Mouse (Mus musculus) intestine, embryonic 15.5 days (tissue): ENCODE measurements around the gene Cbfa2t3. TPM values are rescaled to one million over a fixed set of nuclear protein-coding genes. Genes with fewer than 3 reads are reported as not detected.
A peak's percentile ranks its signal among the peaks of the same experiment; 100 is the strongest.

ENCODE experiments used
- ATAC-seq: fragments of 200-750 bp; cut with Nextera tagmentation; 2 replicates; pipeline ENCODE4 v1.8.0; 2017; ENCODE audit warnings: moderate TSS enrichment, moderate library complexity
- H3K27ac ChIP-seq: fragments of 300-500 bp; sonication (generic); 2 replicates; pipeline ENCODE4 v1.5.1; 2015; ENCODE audit warnings: mild to moderate bottlenecking, inconsistent platforms
- H3K27me3 ChIP-seq: fragments of 300-500 bp; sonication (generic); replicated peaks from 2 replicates; pipeline ENCODE4 v1.6.1; 2015; ENCODE audit warnings: inconsistent platforms
- H3K36me3 ChIP-seq: fragments of 300-500 bp; sonication (generic); 2 replicates; pipeline ENCODE4 v1.6.1; 2015; ENCODE audit warnings: inconsistent platforms
- H3K4me1 ChIP-seq: fragments of 300-500 bp; sonication (generic); replicated peaks from 2 replicates; pipeline ENCODE4 v1.6.1; 2015; ENCODE audit warnings: inconsistent platforms
- H3K4me2 ChIP-seq: fragments of 300-500 bp; sonication (generic); replicated peaks from 2 replicates; pipeline ENCODE4 v1.6.1; 2015; ENCODE audit warnings: mild to moderate bottlenecking, inconsistent platforms
- H3K4me3 ChIP-seq: fragments of 300-500 bp; sonication (generic); replicated peaks from 2 replicates; pipeline ENCODE4 v1.5.1; 2015; ENCODE audit warnings: inconsistent platforms
- H3K9ac ChIP-seq: fragments of 300-500 bp; sonication (generic); 2 replicates; pipeline ENCODE4 v1.6.1; 2015; ENCODE audit warnings: inconsistent platforms
- H3K9me3 ChIP-seq: fragments of 300-500 bp; sonication (generic); 2 replicates; pipeline ENCODE4 v1.6.1; 2016; ENCODE audit warnings: inconsistent platforms
- WGBS: fragments of 180-500 bp; shearing (Covaris S2); methylation state at CpG from one replicate; pipeline ENCODE4 v1.1.7; 2015; 5-methylcytosine and 5-hydroxymethylcytosine counted together
- polyA plus RNA-seq: library from polyadenylated mRNA; unstranded; fragments of >200 nt; fragmentation: Nextera tagmentation; extraction: Ambion mirVana; gene quantifications from 2 replicates; pipeline ENCODE4 v1.2.1, GENCODE M21; 2015

Gene Cbfa2t3
- polyA plus RNA-seq, 1 experiment from 2014 or later, result 4.6 TPM

DNA sequence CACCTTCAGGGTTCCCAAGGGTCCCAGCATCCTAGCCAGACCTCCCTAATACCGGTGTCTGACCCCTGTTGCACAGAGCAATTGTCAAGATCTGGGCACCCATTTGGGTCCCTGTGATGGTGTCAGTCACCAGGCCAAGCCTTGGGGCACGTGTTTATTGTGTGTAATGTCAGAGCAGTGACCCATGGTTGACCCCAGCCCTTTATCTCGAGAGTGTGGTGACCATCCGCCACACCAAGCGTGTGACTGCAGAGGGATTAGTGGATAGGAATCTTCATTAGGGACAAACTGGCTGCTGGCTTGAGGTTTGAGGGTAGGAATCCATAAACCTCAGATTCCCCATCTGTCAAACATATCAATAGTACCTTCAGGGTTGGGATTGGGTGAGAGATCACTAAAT, 29.5 kb downstream of the Cbfa2t3 start:
- peaks cover 39% of the 10 kb centered on the region for H3K4me1 ChIP-seq
- peaks cover 17% of the 10 kb centered on the region; the same call in 1 of the 2 replicates for H3K27me3 ChIP-seq
- H3K9ac ChIP-seq, result no peak overlapping the region
- H3K27ac ChIP-seq, result no peak overlapping the region
- ATAC-seq, result no peak
- WGBS, result 47% methylated on average over 5 of the region's 5 CpGs
- no peaks in the 10 kb centered on the region for H3K36me3 ChIP-seq
- no peaks in the 10 kb centered on the region for H3K9me3 ChIP-seq
- H3K4me2 ChIP-seq, result no peak overlapping the region
- no peak overlapping the region for H3K4me3 ChIP-seq

DNA sequence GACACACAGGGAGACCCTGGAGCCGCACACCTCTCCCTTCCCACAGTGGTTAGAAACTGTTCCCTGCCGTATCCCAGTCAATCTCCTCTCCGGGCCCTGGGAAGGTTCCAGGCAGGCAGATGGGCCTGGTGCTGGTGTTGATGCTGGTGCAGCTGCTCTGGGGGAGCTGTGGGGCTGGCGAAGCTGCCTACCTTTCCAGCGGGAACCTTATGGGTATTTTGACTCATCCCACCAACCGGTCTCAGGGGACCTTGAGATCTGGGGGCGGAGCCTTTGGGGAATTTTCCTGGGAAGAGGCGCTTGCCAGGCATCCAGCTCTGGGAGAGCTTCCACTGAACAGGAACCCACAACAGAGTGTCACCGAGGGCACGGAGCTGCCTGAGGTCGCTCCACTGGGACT, 31.1 kb downstream of the Cbfa2t3 start:
- no peak for ATAC-seq
- Histone ChIP-seq H3K27me3 (peaks cover 14% of the 10 kb centered on the region; the same call in 1 of the 2 replicates), H3K36me3 (no peaks in the 10 kb centered on the region), H3K9ac (no peak overlapping the region), H3K4me3 (no peak overlapping the region), H3K4me2 (no peak overlapping the region), H3K9me3 (no peaks in the 10 kb centered on the region), H3K4me1 (peaks cover 40% of the 10 kb centered on the region), H3K27ac (no peak overlapping the region)
- WGBS, result 74% methylated on average over 11 of the region's 11 CpGs

DNA sequence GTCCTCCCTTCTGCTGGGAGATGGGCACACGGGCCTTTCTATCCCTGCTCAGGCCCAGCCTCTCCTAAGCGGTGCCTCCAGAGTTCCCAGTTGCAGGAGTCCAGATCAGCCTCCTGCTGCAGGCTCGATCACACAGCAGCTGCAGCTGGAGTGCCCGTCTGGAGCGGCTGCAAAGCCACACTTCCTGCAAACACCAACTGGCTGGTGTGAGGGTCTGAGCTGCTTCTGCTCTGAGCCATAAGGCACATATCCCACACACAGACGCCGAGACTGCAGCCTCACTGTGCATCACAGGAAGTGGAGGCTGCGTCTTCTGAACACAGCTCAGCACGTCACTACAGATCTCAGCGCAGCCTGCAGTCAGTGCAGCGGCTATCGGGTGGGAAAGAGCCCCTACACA, 32.1 kb downstream of the Cbfa2t3 start:
- H3K9me3 ChIP-seq, result no peaks in the 10 kb centered on the region
- H3K9ac ChIP-seq, result no peak overlapping the region
- H3K4me2 ChIP-seq, result no peak overlapping the region
- H3K4me1 ChIP-seq, result peaks cover 40% of the 10 kb centered on the region
- no peaks in the 10 kb centered on the region for H3K36me3 ChIP-seq
- no peak for ATAC-seq
- H3K27me3 ChIP-seq, result peaks cover 4% of the 10 kb centered on the region; the same call in 1 of the 2 replicates
- H3K4me3 ChIP-seq, result no peak overlapping the region
- H3K27ac ChIP-seq, result no peak overlapping the region
- 42% methylated on average over 12 of the region's 12 CpGs for WGBS

DNA sequence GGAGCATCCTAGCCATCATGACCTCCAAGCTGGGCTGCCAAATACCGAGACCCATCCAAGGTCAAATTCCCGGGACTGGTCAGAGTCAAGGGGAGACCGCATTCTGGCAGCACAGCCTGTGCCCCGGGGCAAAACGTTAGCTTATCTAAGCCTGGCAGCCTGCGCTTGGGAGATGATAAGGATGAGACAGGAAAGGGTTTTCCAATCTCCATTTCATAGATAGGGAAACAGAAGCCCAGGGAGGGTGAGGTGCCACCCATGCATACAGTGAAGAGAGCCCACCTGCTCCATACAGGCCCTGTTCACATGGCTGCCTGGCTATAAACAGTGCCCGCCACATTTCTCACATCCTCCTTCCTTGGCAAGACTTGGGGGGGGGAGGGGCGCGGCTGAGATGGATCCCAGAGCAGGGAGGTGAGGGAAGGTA, 32.6 kb downstream of the Cbfa2t3 start:
- H3K9ac ChIP-seq, result no peak overlapping the region

DNA sequence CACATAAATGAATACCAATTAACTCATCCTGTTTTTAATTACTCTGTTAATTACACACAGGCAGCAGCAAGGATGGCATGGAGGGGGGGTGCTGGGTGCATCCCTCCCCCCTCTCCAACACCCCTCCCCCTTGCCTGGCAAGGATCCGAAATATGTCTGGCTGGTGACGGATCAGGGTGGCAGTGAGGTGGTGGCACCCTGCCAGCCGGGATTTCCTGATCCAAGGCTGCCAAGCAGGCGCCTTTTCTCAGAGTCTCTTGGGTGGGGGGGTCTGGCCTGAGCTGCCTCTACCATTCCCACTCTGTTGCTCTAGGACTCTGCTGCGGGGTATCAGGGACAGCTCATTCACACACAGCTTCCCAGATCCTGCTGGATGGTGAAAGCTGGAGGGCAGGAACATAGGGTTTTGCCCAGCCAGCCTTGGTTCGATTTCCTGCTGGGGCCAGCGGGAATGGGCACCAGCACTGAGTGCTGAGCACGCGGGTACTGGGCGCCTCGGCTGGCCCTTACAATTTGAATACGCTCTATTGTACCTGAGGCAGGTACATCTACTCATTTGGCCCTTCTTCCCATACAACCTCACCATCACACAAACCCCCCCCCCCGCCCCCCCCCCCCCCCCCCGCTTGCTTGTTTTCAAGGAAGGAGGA, 33.1 kb downstream of the Cbfa2t3 start:
- H3K27ac ChIP-seq, result peak overlapping the region; percentile 75
- ATAC-seq, result 0 out of 2 replicates have a peak, but pooled peaks have one; percentile 39
- no peaks in the 10 kb centered on the region for H3K9me3 ChIP-seq
- peaks cover 47% of the 10 kb centered on the region for H3K4me1 ChIP-seq
- no peak overlapping the region for H3K4me3 ChIP-seq
- WGBS, result 66% methylated on average over 12 of the region's 14 CpGs
- no peak overlapping the region for H3K9ac ChIP-seq
- H3K27me3 ChIP-seq, result peaks cover 4% of the 10 kb centered on the region; the same call in 1 of the 2 replicates
- peak overlapping the region; percentile 22; the same call in 1 of the 2 replicates for H3K4me2 ChIP-seq
- H3K36me3 ChIP-seq, result no peaks in the 10 kb centered on the region

More for the DNA sequence above, 32.6 kb downstream of the Cbfa2t3 start:
- Histone ChIP-seq H3K4me1 (peaks cover 42% of the 10 kb centered on the region), H3K36me3 (no peaks in the 10 kb centered on the region), H3K27ac (no peak overlapping the region), H3K4me3 (no peak overlapping the region), H3K4me2 (no peak overlapping the region; the same call in 1 of the 2 replicates), H3K9me3 (no peaks in the 10 kb centered on the region), H3K27me3 (peaks cover 4% of the 10 kb centered on the region; the same call in 1 of the 2 replicates)
- ATAC-seq, result peak; percentile 22; the same call in 1 of the 2 replicates
- WGBS, result 39% methylated on average over 9 of the region's 9 CpGs

DNA sequence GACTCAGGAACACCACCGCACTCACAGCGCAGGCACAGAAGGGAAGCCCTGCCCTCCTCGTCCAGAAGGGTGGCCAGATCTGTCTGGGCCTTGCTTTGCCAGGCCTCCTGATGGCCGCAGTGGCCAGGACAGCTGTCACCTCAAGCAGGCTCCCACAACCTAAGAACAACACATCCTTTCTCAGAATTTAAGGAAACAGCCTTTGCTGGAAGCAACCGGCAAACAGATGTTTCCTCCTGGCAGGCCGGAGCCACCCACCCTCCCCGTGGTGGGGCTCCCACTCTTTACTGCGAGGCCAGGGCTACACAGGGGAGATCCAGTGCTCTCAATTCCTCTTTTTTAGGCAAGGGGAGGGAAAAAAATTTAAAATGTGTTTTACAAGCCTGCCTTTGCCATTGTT, 33.7 kb downstream of the Cbfa2t3 start:
- peaks cover 50% of the 10 kb centered on the region for H3K4me1 ChIP-seq
- no peak for ATAC-seq
- no peaks in the 10 kb centered on the region for H3K36me3 ChIP-seq
- H3K27me3 ChIP-seq, result 0 out of 2 replicates have a peak, but pooled peaks cover 4% of the 10 kb centered on the region
- no peak overlapping the region for H3K4me3 ChIP-seq
- no peaks in the 10 kb centered on the region for H3K9me3 ChIP-seq
- WGBS, result 45% methylated on average over 8 of the region's 8 CpGs
- H3K9ac ChIP-seq, result no peak overlapping the region
- no peak overlapping the region for H3K4me2 ChIP-seq
- peak overlapping the region; percentile 75 for H3K27ac ChIP-seq

DNA sequence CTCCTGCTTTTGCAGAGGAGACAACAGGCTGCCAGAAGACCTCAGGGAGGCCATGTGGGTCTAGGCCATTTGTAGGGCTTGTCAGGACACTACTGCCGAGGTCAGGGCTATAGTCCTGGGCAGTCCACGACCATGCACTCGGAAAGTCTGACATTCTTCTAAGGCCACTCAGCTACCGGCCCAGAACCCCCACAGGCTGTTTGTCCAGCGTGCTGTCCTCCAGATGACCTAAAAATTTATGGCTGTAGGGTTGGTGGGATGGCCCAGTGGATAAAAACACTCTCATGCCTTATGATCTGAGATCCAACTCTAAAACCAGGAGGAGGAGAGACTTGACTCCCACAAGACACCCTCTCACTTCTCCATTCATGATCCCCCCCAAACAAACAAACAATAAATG, 35.2 kb downstream of the Cbfa2t3 start:
- Histone ChIP-seq H3K4me3 (no peak overlapping the region), H3K9ac (no peak overlapping the region), H3K9me3 (no peaks in the 10 kb centered on the region), H3K36me3 (no peaks in the 10 kb centered on the region), H3K27me3 (no peaks in the 10 kb centered on the region), H3K4me2 (no peak overlapping the region), H3K4me1 (peaks cover 50% of the 10 kb centered on the region), H3K27ac (no peak overlapping the region)
- 53% methylated on average over 5 of the region's 5 CpGs for WGBS
- ATAC-seq, result no peak

DNA sequence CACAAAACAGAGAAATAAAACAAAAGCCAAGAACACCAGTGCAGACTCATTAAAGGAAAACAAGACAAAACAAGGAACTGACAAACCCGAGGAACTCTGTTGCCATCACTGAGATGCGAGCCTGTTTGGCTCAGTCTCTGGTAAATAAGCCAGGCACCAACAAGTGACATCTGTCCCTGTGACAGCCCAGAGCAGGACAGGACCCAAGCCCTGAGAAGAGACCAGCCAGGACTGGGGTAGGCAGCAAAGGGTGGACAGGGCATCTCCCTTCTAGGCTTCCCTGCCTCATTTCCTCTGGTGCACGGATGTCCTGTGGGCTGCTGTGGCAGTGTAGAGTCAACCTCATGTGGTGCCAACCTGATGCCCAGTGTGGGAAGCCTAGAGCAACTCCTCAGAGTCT, 35.8 kb downstream of the Cbfa2t3 start:
- Histone ChIP-seq H3K9me3 (no peaks in the 10 kb centered on the region), H3K4me1 (peaks cover 55% of the 10 kb centered on the region), H3K4me3 (no peak overlapping the region), H3K4me2 (no peak overlapping the region), H3K9ac (no peak overlapping the region), H3K36me3 (no peaks in the 10 kb centered on the region), H3K27me3 (no peaks in the 10 kb centered on the region), H3K27ac (no peak overlapping the region)
- 68% methylated on average over 3 of the region's 3 CpGs for WGBS
- no peak for ATAC-seq

DNA sequence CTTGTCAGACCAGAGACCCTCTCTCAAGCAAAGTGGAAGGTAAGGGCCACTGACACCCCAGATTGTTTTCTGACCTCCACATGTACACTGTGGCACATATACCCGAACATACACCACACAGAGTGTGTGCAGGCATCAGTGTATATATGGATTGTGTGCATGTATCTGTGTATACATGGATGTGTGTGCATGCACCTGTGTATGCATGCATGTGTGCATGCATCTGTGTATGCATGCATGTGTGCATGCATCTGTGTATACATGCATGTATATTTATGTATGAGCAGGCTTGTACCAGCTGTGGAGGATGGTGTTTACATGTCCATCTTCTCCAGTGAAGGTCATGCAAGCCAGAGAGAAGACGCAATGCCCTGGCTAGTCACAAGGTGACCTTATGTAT, 37.0 kb downstream of the Cbfa2t3 start:
- Histone ChIP-seq H3K9me3 (no peaks in the 10 kb centered on the region), H3K4me1 (peaks cover 47% of the 10 kb centered on the region), H3K27ac (no peak overlapping the region), H3K4me3 (no peak overlapping the region), H3K27me3 (no peaks in the 10 kb centered on the region), H3K4me2 (no peak overlapping the region), H3K9ac (no peak overlapping the region), H3K36me3 (no peaks in the 10 kb centered on the region)
- no peak for ATAC-seq
- WGBS, result 72% methylated on average over 2 of the region's 2 CpGs

DNA sequence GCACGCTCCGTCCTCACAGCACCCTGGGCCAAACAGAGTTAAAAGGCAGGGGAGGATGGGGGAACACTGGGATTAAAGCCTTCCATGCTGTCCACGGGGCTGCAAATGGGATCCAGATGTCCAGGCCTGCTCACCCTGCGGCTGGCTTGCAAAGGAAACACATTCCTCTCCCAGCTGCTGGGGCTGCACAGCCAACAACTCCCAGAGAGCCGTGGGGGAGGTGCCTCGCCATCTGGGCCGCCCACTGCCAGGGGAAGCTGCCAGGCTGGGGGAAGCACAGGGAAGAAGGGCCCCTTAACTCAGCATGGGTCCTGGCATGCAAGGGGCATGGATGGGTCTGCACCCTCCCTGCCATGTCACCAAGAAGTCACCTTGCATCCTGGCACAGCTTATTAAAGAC, 37.8 kb downstream of the Cbfa2t3 start:
- Histone ChIP-seq H3K4me1 (peaks cover 40% of the 10 kb centered on the region), H3K9ac (no peak overlapping the region), H3K9me3 (no peaks in the 10 kb centered on the region), H3K27ac (peak overlapping the region; percentile 55), H3K36me3 (no peaks in the 10 kb centered on the region), H3K4me3 (no peak overlapping the region), H3K27me3 (no peaks in the 10 kb centered on the region), H3K4me2 (peak overlapping the region; percentile 14)
- peak; percentile 80 for ATAC-seq
- 35% methylated on average over 6 of the region's 7 CpGs for WGBS

DNA sequence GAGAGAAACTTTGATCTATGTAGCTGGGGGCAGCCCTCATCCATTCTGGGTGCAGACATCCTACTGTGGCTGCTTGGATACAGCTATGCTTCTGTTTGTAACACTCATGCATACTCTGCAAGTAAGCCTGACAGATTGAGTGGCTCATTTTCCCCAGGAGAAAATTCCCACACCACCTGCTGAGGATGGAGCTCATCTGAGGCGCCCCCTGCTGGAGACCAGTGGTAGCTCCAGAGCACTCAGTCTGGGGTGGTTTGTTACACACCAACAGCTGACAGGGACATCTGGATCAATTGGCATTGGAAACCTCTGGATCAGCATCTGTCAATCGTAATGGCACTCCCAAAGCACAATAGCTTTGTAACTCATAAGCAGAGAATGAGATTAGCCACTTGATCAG, 38.9 kb downstream of the Cbfa2t3 start:
- Histone ChIP-seq H3K4me3 (no peak overlapping the region), H3K4me2 (no peak overlapping the region), H3K27me3 (no peaks in the 10 kb centered on the region), H3K36me3 (no peaks in the 10 kb centered on the region), H3K9ac (no peak overlapping the region), H3K27ac (no peak overlapping the region), H3K4me1 (peaks cover 38% of the 10 kb centered on the region), H3K9me3 (no peaks in the 10 kb centered on the region)
- ATAC-seq, result no peak
- 74% methylated on average over 2 of the region's 2 CpGs for WGBS

DNA sequence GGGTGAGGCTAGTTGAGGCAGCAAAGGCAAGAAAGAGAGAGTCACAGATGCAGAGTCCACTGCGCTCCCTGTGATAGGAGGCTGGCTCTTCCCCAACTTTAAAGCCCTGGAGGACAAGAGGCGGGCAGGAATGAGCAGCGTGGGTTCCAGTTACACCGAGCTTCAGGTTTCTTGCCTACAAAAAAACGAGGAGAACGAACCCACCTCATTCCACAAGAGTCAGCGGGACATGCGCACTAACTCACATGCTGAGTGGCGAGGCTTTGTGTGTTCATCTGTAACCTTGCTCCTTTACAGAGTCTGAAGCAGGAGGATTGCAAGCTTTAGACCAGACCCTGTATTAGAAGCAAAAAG, 40.1 kb downstream of the Cbfa2t3 start:
- no peaks in the 10 kb centered on the region for H3K36me3 ChIP-seq
- ATAC-seq, result no peak
- H3K9me3 ChIP-seq, result no peaks in the 10 kb centered on the region
- no peak overlapping the region for H3K4me3 ChIP-seq
- H3K9ac ChIP-seq, result no peak overlapping the region
- H3K27ac ChIP-seq, result no peak overlapping the region
- H3K4me1 ChIP-seq, result peaks cover 36% of the 10 kb centered on the region
- WGBS, result 67% methylated on average over 9 of the region's 9 CpGs
- H3K27me3 ChIP-seq, result no peaks in the 10 kb centered on the region
- H3K4me2 ChIP-seq, result no peak overlapping the region

DNA sequence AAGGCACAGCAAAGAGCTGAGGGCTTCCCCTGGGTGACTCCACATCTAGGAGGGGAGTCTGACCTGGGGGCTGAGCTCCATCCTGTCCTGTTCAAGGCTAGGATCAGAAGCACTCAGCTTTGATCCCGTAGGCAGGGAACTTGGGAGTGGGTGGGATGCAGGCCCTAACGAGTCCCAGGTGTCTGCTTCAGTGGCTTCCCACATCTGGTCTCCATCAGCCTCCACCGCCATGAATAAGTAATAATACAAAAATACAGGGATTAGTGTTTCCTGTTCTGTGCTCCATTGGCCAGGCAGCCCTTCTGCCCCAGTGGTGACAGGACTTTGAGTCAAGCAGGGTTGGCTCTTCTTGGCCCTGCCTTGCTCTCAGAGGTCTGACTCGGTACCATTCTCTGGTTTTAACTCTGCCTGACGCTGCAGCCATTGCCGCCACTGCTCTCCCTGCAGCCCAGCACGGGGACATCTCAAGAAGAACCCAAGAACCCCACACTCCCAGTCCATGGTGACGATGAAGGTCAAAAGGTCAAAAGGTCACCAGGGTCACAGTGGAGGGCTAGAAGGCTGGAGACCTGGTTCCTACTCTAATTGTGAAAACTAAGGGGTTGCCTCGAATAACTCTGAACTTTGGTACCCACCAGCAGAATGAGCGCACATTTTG, 40.6 kb downstream of the Cbfa2t3 start:
- Histone ChIP-seq H3K36me3 (no peaks in the 10 kb centered on the region), H3K9me3 (no peaks in the 10 kb centered on the region), H3K27me3 (no peaks in the 10 kb centered on the region), H3K4me3 (no peak overlapping the region), H3K4me1 (peaks cover 38% of the 10 kb centered on the region), H3K4me2 (no peak overlapping the region), H3K9ac (no peak overlapping the region), H3K27ac (peak overlapping the region; percentile 20; the same call in 1 of the 2 replicates)
- ATAC-seq, result no peak
- WGBS, result 57% methylated on average over 10 of the region's 10 CpGs
